Mouse (Mus musculus) heart, embryonic 15.5 days (tissue): ENCODE results near the gene Olfr798. TPM values are rescaled to one million over a fixed set of nuclear protein-coding genes. Genes with fewer than 3 reads are reported as not detected.

Experiments used
- ATAC-seq: fragments of 200-750 bp; cut with Nextera tagmentation; replicated peaks from 2 replicates; pipeline ENCODE4 v1.8.0; 2017; ENCODE audit warnings: low read depth, moderate TSS enrichment; ENCODE audit not compliant: insufficient number of reproducible peaks, insufficient read depth, low FRiP score
- H3K27ac ChIP-seq: fragments of 300-500 bp; sonication (generic); 2 replicates; pipeline ENCODE4 v1.5.1; 2015; ENCODE audit warnings: mild to moderate bottlenecking, inconsistent platforms
- H3K27me3 ChIP-seq: fragments of 300-500 bp; sonication (generic); 2 replicates; pipeline ENCODE4 v1.6.1; 2015; ENCODE audit warnings: inconsistent platforms
- H3K36me3 ChIP-seq: fragments of 300-500 bp; sonication (generic); 2 replicates; pipeline ENCODE4 v1.6.1; 2015; ENCODE audit warnings: mild to moderate bottlenecking, inconsistent platforms
- H3K4me1 ChIP-seq: fragments of 300-500 bp; sonication (generic); replicated peaks from 2 replicates; pipeline ENCODE4 v1.6.1; 2015; ENCODE audit warnings: inconsistent platforms
- H3K4me2 ChIP-seq: fragments of 300-500 bp; sonication (generic); 2 replicates; pipeline ENCODE4 v1.6.1; 2015; ENCODE audit warnings: inconsistent platforms, mild to moderate bottlenecking, moderate library complexity
- H3K4me3 ChIP-seq: fragments of 300-500 bp; sonication (generic); 2 replicates; pipeline ENCODE4 v1.5.1; 2015; ENCODE audit warnings: mild to moderate bottlenecking, inconsistent platforms
- H3K9ac ChIP-seq: fragments of 300-500 bp; sonication (generic); 2 replicates; pipeline ENCODE4 v1.6.1; 2015; ENCODE audit warnings: mild to moderate bottlenecking, inconsistent platforms
- H3K9me3 ChIP-seq: fragments of 300-500 bp; sonication (generic); replicated peaks from 2 replicates; pipeline ENCODE4 v1.6.1; 2016; ENCODE audit warnings: inconsistent platforms
- WGBS: fragments of 180-500 bp; shearing (Covaris S2); methylation state at CpG from one replicate; pipeline ENCODE4 v1.1.7; 2015; ENCODE audit warnings: mixed read lengths; 5-methylcytosine and 5-hydroxymethylcytosine counted together
- microRNA-seq: library from miRNA; unstranded; fragments of <30 nt; microRNA quantifications from one replicate; pipeline ENCODE4, GENCODE M21; 2016
- polyA plus RNA-seq: library from polyadenylated mRNA; unstranded; fragments of >200 nt; fragmentation: Nextera tagmentation; extraction: Ambion mirVana; gene quantifications from 2 replicates; pipeline ENCODE4 v1.2.1, GENCODE M21; 2015

Olfr798 gene
- not detected in 2 replicates for polyA plus RNA-seq

DNA sequence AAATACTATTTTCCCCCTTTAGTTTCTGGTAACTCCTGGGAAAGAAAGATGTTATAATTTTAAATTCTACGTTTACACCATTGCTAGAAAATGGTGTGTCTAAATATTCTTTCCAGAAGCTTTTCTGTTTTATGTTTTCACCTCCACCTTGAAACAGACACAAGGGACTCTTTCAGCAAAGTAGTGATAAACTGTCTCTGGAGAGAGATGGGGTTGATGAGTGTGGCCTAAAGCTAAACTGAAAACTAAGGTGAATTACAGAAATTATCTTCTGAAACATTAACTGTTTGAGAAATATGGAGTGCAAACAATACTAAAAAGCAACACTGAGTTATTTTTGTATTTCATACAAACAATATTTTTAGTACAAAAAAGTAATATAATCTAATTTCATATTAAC is at the start of gene Olfr798:
Gene Olfr798 (minus strand): TSS at position 101 of the 400 bp plus-strand sequence.
- WGBS: 63% methylated on average over 1 of the region's 1 CpGs
- no peak for ATAC-seq
- Histone ChIP-seq H3K4me2 (no peak within 1 kb of the TSS), H3K27me3 (no peaks in the 10 kb centered on the region), H3K4me1 (no peaks in the 10 kb centered on the region), H3K9ac (no peak within 1 kb of the TSS), H3K36me3 (no peaks in the 10 kb centered on the region), H3K9me3 (no peaks in the 10 kb centered on the region), H3K4me3 (no peak within 1 kb of the TSS), H3K27ac (no peak within 1 kb of the TSS)

- Histone ChIP-seq H3K4me3 (no peak within 1 kb of the TSS), H3K27ac (no peak within 1 kb of the TSS), H3K4me2 (no peak within 1 kb of the TSS), H3K27me3 (no peaks in the 10 kb centered on the region), H3K36me3 (no peaks in the 10 kb centered on the region), H3K9ac (no peak within 1 kb of the TSS), H3K4me1 (no peaks in the 10 kb centered on the region), H3K9me3 (no peaks in the 10 kb centered on the region)
- ATAC-seq: no peak
- WGBS: 56% methylated on average over 1 of the region's 1 CpGs
These were observed 46.0 kb upstream of the Olfr798 start, which contains the start of gene Olfr801 for GRCm38 (mm10) chr10:129673765-129674164. TSS of gene Olfr801 (minus strand) at chr10:129673865.

DNA sequence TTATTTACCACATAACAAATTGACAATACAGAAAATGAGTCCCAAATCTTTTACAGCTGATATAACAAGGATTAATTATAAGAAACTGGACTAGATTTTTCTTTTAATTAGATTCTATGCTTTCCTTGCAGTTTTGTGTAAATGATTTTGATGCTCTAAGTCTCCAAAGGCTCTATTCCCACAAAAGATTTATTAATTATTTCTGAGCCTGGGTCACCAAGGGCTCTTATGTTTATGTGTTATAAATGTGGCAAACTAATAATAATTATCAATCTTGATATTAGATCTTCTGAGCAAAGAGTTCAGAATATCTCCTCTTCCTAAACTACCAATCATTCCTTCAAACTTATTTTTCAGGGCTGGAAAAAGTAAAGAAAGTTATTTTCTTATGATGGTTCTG is 29.7 kb upstream of the Olfr798 start, which contains the start of gene Olfr800:
Gene Olfr800 (plus strand): TSS at position 301 of the 400 bp plus-strand sequence.
- no peak for ATAC-seq
- Histone ChIP-seq H3K9ac (no peak within 1 kb of the TSS), H3K27me3 (no peaks in the 10 kb centered on the region), H3K4me1 (no peaks in the 10 kb centered on the region), H3K4me3 (no peak within 1 kb of the TSS), H3K36me3 (no peaks in the 10 kb centered on the region), H3K27ac (no peak within 1 kb of the TSS), H3K4me2 (no peak within 1 kb of the TSS), H3K9me3 (no peaks in the 10 kb centered on the region)

GRCm38 (mm10) chr10:129651763-129652162 is 24.0 kb upstream of the Olfr798 start:
- ATAC-seq: no peak
- Histone ChIP-seq H3K9ac (no peak overlapping the region), H3K27me3 (no peaks in the 10 kb centered on the region), H3K4me1 (no peaks in the 10 kb centered on the region), H3K27ac (no peak overlapping the region), H3K36me3 (no peaks in the 10 kb centered on the region), H3K4me3 (no peak overlapping the region), H3K4me2 (no peak overlapping the region), H3K9me3 (no peaks in the 10 kb centered on the region)
- 67% methylated on average over 1 of the region's 1 CpGs for WGBS

GRCm38 (mm10) chr10:129637184-129637583 is 9.4 kb upstream of the Olfr798 start, which contains the start of gene Olfr799:
TSS of gene Olfr799 (plus strand) at chr10:129637484.
- H3K4me2 ChIP-seq: no peak within 1 kb of the TSS
- H3K9ac ChIP-seq: no peak within 1 kb of the TSS
- no peak for ATAC-seq
- 18% methylated on average over 1 of the region's 1 CpGs for WGBS
- H3K9me3 ChIP-seq: no peaks in the 10 kb centered on the region
- no peaks in the 10 kb centered on the region for H3K4me1 ChIP-seq
- no peak within 1 kb of the TSS for H3K27ac ChIP-seq
- H3K27me3 ChIP-seq: no peaks in the 10 kb centered on the region
- H3K36me3 ChIP-seq: no peaks in the 10 kb centered on the region
- no peak within 1 kb of the TSS for H3K4me3 ChIP-seq

- Histone ChIP-seq H3K27me3 (no peaks in the 10 kb centered on the region), H3K9ac (no peak overlapping the region), H3K27ac (no peak overlapping the region), H3K4me1 (no peaks in the 10 kb centered on the region), H3K36me3 (no peaks in the 10 kb centered on the region), H3K9me3 (no peaks in the 10 kb centered on the region), H3K4me2 (no peak overlapping the region), H3K4me3 (no peak overlapping the region)
- no peak for ATAC-seq
These were observed 4.5 kb downstream of the Olfr798 start for GRCm38 (mm10) chr10:129623251-129623650.

- WGBS: 5% methylated on average over 1 of the region's 1 CpGs
- 0 out of 2 replicates have a peak, but pooled peaks have one; percentile 4 for ATAC-seq
- H3K4me2 ChIP-seq: no peak overlapping the region
These were observed 6.0 kb downstream of the Olfr798 start for GRCm38 (mm10) chr10:129621724-129622123.

GRCm38 (mm10) chr10:129612470-129612869 is 15.3 kb downstream of the Olfr798 start, which contains the start of gene Olfr796:
TSS of gene Olfr796 (minus strand) at chr10:129612570.
- 90% methylated on average over 1 of the region's 1 CpGs for WGBS
- H3K9ac ChIP-seq: no peak within 1 kb of the TSS

More at GRCm38 (mm10) chr10:129621724-129622123, 6.0 kb downstream of the Olfr798 start:
- H3K9me3 ChIP-seq: no peaks in the 10 kb centered on the region
- no peak overlapping the region for H3K27ac ChIP-seq
- no peak overlapping the region for H3K9ac ChIP-seq
- H3K4me1 ChIP-seq: no peaks in the 10 kb centered on the region
- H3K27me3 ChIP-seq: no peaks in the 10 kb centered on the region
- H3K4me3 ChIP-seq: no peak overlapping the region
- H3K36me3 ChIP-seq: no peaks in the 10 kb centered on the region

GRCm38 (mm10) chr10:129577066-129577465 is 50.7 kb downstream of the Olfr798 start:
- no peak for ATAC-seq
- Histone ChIP-seq H3K9me3 (no peaks in the 10 kb centered on the region), H3K36me3 (no peaks in the 10 kb centered on the region), H3K4me1 (no peaks in the 10 kb centered on the region), H3K27me3 (no peaks in the 10 kb centered on the region), H3K9ac (no peak overlapping the region), H3K4me3 (no peak overlapping the region), H3K4me2 (no peak overlapping the region), H3K27ac (no peak overlapping the region)
- 70% methylated on average over 1 of the region's 1 CpGs for WGBS

More at GRCm38 (mm10) chr10:129612470-129612869, 15.3 kb downstream of the Olfr798 start, which contains the start of gene Olfr796:
- no peak for ATAC-seq
- no peak within 1 kb of the TSS for H3K27ac ChIP-seq
- no peaks in the 10 kb centered on the region for H3K4me1 ChIP-seq
- H3K4me3 ChIP-seq: no peak within 1 kb of the TSS
- H3K27me3 ChIP-seq: no peaks in the 10 kb centered on the region
- no peaks in the 10 kb centered on the region for H3K9me3 ChIP-seq
- no peaks in the 10 kb centered on the region for H3K36me3 ChIP-seq
- H3K4me2 ChIP-seq: no peak within 1 kb of the TSS

Small RNA genes lying within 50 kb of the gene (microRNA-seq; reads per million reads assigned to microRNA genes)
- gene Gm23252: not detected

Other genes starting within 250 kb of the Olfr798 start
- 0.04 and 0.09 TPM in 2 replicates for gene Olfr784, start 243.9 kb downstream of the Olfr798 start, polyA plus RNA-seq
- gene Olfr785, start 222.5 kb downstream of the Olfr798 start, polyA plus RNA-seq: not detected in 2 replicates
- not detected in 2 replicates for gene Olfr786, start 200.6 kb downstream of the Olfr798 start, polyA plus RNA-seq
- not detected in 2 replicates for gene Olfr787, start 166.1 kb downstream of the Olfr798 start, polyA plus RNA-seq
- gene Olfr788, start 156.9 kb downstream of the Olfr798 start, polyA plus RNA-seq: not detected in 2 replicates
- not detected in 2 replicates for gene Olfr789, start 143.2 kb downstream of the Olfr798 start, polyA plus RNA-seq
- gene Olfr790, start 129.4 kb downstream of the Olfr798 start, polyA plus RNA-seq: not detected in 2 replicates
- not detected in 2 replicates for gene Olfr791, start 106.1 kb downstream of the Olfr798 start, polyA plus RNA-seq
- not detected in 2 replicates for gene Olfr792, start 88.8 kb downstream of the Olfr798 start, polyA plus RNA-seq
- not detected in 2 replicates for gene Olfr794, start 60.3 kb downstream of the Olfr798 start, polyA plus RNA-seq
- not detected in 2 replicates for gene Olfr796, start 15.4 kb downstream of the Olfr798 start, polyA plus RNA-seq
- not detected in 2 replicates for gene Olfr799, start 9.6 kb upstream of the Olfr798 start, polyA plus RNA-seq
- gene Olfr800, start 29.8 kb upstream of the Olfr798 start, polyA plus RNA-seq: not detected in 2 replicates
- gene Olfr801, start 45.9 kb upstream of the Olfr798 start, polyA plus RNA-seq: not detected in 2 replicates
- gene Olfr802, start 60.2 kb upstream of the Olfr798 start, polyA plus RNA-seq: not detected in 2 replicates
- not detected in 2 replicates for gene Olfr803, start 66.4 kb upstream of the Olfr798 start, polyA plus RNA-seq
- not detected in 2 replicates for gene Olfr804, start 75.3 kb upstream of the Olfr798 start, polyA plus RNA-seq
- gene Olfr805, start 101.4 kb upstream of the Olfr798 start, polyA plus RNA-seq: not detected in 2 replicates
- not detected in 2 replicates for gene Olfr806, start 114.0 kb upstream of the Olfr798 start, polyA plus RNA-seq
- gene Olfr807, start 129.9 kb upstream of the Olfr798 start, polyA plus RNA-seq: not detected in 2 replicates
- gene Olfr808, start 137.5 kb upstream of the Olfr798 start, polyA plus RNA-seq: not detected in 2 replicates
- gene Olfr809, start 146.7 kb upstream of the Olfr798 start, polyA plus RNA-seq: not detected in 2 replicates
- gene Olfr810, start 167.0 kb upstream of the Olfr798 start, polyA plus RNA-seq: not detected in 2 replicates
- gene Olfr811, start 176.5 kb upstream of the Olfr798 start, polyA plus RNA-seq: not detected in 2 replicates
- gene Olfr812, start 218.2 kb upstream of the Olfr798 start, polyA plus RNA-seq: not detected in 2 replicates
- not detected in 2 replicates for gene Olfr813, start 227.4 kb upstream of the Olfr798 start, polyA plus RNA-seq